Mouse (Mus musculus) neural tube, embryonic 12.5 days (tissue): ENCODE data around the gene Grm1. TPM values are rescaled to one million over a fixed set of nuclear protein-coding genes. Genes with fewer than 3 reads are reported as not detected.

ENCODE experiments used
- ATAC-seq: fragments of 200-750 bp; cut with Nextera tagmentation; 2 replicates; pipeline ENCODE4 v1.8.0; 2017; ENCODE audit warnings: low read depth, mild to moderate bottlenecking, moderate TSS enrichment, moderate library complexity; ENCODE audit not compliant: low FRiP score
- H3K27ac ChIP-seq: fragments of 300-500 bp; sonication (generic); 2 replicates; pipeline ENCODE4 v1.5.1; 2016
- H3K27me3 ChIP-seq: fragments of 300-500 bp; sonication (generic); replicated peaks from 2 replicates; pipeline ENCODE4 v1.6.1; 2016; ENCODE audit warnings: mild to moderate bottlenecking
- H3K36me3 ChIP-seq: fragments of 300-500 bp; sonication (generic); 2 replicates; pipeline ENCODE4 v1.6.1; 2016; ENCODE audit warnings: mild to moderate bottlenecking
- H3K4me1 ChIP-seq: fragments of 300-500 bp; sonication (generic); 2 replicates; pipeline ENCODE4 v1.6.1; 2016
- H3K4me2 ChIP-seq: fragments of 300-500 bp; sonication (generic); replicated peaks from 2 replicates; pipeline ENCODE4 v1.6.1; 2016; ENCODE audit warnings: mild to moderate bottlenecking
- H3K4me3 ChIP-seq: fragments of 300-500 bp; sonication (generic); 2 replicates; pipeline ENCODE4 v1.5.1; 2016
- H3K9ac ChIP-seq: fragments of 300-500 bp; sonication (generic); 2 replicates; pipeline ENCODE4 v1.6.1; 2016; ENCODE audit warnings: mild to moderate bottlenecking
- H3K9me3 ChIP-seq: fragments of 300-500 bp; sonication (generic); 2 replicates; pipeline ENCODE4 v1.6.1; 2016; ENCODE audit warnings: mild to moderate bottlenecking
- WGBS: fragments of 180-500 bp; shearing (Covaris S2); methylation state at CpG from one replicate; pipeline ENCODE4 v1.1.7; 2016; 5-methylcytosine and 5-hydroxymethylcytosine counted together
- polyA plus RNA-seq: library from polyadenylated mRNA; unstranded; fragments of >200 nt; fragmentation: Nextera tagmentation; extraction: Ambion mirVana; gene quantifications from 2 replicates; pipeline ENCODE4 v1.2.1, GENCODE M21; 2016

Gene Grm1
- polyA plus RNA-seq, 1 experiment from 2014 or later: 0.19 TPM

DNA sequence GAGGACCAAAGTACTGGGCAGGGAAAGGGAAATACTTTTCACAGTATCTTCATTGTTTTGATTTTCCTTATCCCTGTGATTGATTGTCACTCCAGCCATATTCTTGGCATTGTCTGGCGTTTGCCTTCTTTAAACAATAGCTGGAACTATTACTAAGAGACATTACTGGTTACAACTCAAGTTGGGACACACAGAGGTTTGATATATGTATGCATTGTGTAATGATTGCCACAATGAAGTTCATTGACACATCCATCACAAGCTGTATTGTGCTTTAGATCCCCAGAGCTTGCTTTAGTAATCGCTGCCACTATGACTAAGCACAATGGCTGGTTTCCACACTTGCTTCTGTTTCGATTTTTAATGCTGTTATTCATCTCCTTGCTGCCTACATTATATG, 341.4 kb downstream of the Grm1 start:
- Histone ChIP-seq H3K9ac (no peak overlapping the region), H3K4me3 (no peak overlapping the region), H3K4me2 (no peak overlapping the region), H3K36me3 (no peaks in the 10 kb centered on the region), H3K9me3 (no peaks in the 10 kb centered on the region), H3K27ac (no peak overlapping the region), H3K27me3 (no peaks in the 10 kb centered on the region), H3K4me1 (no peaks in the 10 kb centered on the region)
- 63% methylated on average over 3 of the region's 3 CpGs for WGBS
- no peak for ATAC-seq

DNA sequence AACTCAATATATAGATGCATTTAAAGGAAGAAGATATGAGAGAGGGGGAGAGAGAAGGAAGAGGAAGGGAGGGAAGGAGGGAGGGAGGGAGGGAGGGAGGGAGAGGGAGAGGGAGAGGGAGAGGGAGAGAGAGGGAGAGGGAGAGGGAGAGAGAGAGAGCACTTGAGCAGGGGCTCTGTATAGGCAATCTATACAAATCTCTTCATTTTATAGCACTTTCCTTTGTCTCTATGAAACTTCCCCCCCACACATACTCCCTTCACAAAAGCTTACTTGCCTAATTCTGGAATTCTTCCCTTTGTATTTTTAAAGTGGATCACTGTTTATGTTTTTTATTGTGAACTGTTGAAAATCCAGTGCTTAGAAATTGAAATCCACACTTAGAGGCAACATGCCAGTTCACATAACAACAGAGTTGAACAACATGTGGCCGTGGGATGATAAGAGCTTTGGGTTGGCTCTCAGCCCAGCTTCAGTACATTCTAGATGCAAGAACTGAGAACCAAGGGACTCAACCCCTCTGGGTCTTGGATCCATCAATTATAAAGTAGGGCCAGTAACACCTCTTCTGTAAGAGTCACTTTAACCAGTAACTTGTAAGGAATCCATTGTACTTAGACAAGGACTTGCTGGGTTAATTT, 345.0 kb downstream of the Grm1 start:
- H3K4me1 ChIP-seq: no peaks in the 10 kb centered on the region
- no peak overlapping the region for H3K27ac ChIP-seq
- H3K36me3 ChIP-seq: no peaks in the 10 kb centered on the region
- no peak overlapping the region for H3K4me3 ChIP-seq
- no peaks in the 10 kb centered on the region for H3K9me3 ChIP-seq
- H3K9ac ChIP-seq: no peak overlapping the region
- no peaks in the 10 kb centered on the region for H3K27me3 ChIP-seq
- WGBS: 84% methylated on average over 1 of the region's 1 CpGs
- ATAC-seq: no peak
- H3K4me2 ChIP-seq: no peak overlapping the region

GRCm38 (mm10) chr10:10734561-10734960, 347.6 kb downstream of the Grm1 start:
- no peak overlapping the region for H3K27ac ChIP-seq
- ATAC-seq: no peak
- no peaks in the 10 kb centered on the region for H3K36me3 ChIP-seq
- no peaks in the 10 kb centered on the region for H3K4me1 ChIP-seq
- H3K4me3 ChIP-seq: no peak overlapping the region
- H3K9me3 ChIP-seq: no peaks in the 10 kb centered on the region
- H3K4me2 ChIP-seq: no peak overlapping the region
- H3K9ac ChIP-seq: no peak overlapping the region
- no peaks in the 10 kb centered on the region for H3K27me3 ChIP-seq
- WGBS: 74% methylated on average over 5 of the region's 5 CpGs

- WGBS: 91% methylated on average over 5 of the region's 5 CpGs
- Histone ChIP-seq H3K9me3 (no peaks in the 10 kb centered on the region), H3K27me3 (no peaks in the 10 kb centered on the region), H3K4me3 (no peak overlapping the region), H3K9ac (no peak overlapping the region), H3K4me2 (no peak overlapping the region), H3K36me3 (no peaks in the 10 kb centered on the region), H3K27ac (no peak overlapping the region), H3K4me1 (no peaks in the 10 kb centered on the region)
- no peak for ATAC-seq
Observed at GRCm38 (mm10) chr10:10733092-10733491, 349.1 kb downstream of the Grm1 start.

DNA sequence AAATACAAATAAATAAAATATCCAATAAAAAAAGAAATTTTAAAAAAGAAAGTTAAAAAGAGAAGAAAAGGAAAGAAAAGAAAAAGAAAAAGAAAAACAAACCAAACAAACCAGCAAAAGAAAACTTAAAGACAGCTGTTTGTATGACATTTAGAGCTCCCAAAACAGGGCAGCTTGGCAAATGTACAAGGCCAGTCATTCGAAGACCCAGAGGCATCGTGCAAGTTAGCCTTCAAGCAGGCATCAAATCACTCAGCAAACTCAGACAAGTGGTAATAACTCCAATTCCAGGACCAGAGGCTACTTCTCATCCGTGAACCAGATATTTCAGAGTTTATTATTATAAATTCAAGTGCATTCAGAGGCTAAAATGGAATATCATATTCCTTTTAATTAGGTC, 355.7 kb downstream of the Grm1 start:
- H3K4me1 ChIP-seq: no peaks in the 10 kb centered on the region
- 89% methylated on average over 3 of the region's 3 CpGs for WGBS
- no peak for ATAC-seq
- H3K9ac ChIP-seq: no peak overlapping the region
- no peaks in the 10 kb centered on the region for H3K27me3 ChIP-seq
- no peak overlapping the region for H3K4me2 ChIP-seq
- H3K27ac ChIP-seq: no peak overlapping the region
- H3K9me3 ChIP-seq: no peaks in the 10 kb centered on the region
- H3K36me3 ChIP-seq: no peaks in the 10 kb centered on the region
- H3K4me3 ChIP-seq: no peak overlapping the region

- H3K4me3 ChIP-seq: no peak overlapping the region
- H3K27me3 ChIP-seq: no peaks in the 10 kb centered on the region
- no peaks in the 10 kb centered on the region for H3K9me3 ChIP-seq
- ATAC-seq: no peak
- H3K9ac ChIP-seq: no peak overlapping the region
- no peaks in the 10 kb centered on the region for H3K36me3 ChIP-seq
- no peak overlapping the region for H3K4me2 ChIP-seq
- H3K27ac ChIP-seq: no peak overlapping the region
- no peaks in the 10 kb centered on the region for H3K4me1 ChIP-seq
- WGBS: 76% methylated on average over 2 of the region's 2 CpGs
Observed at GRCm38 (mm10) chr10:10710837-10711236, 371.3 kb downstream of the Grm1 start.

DNA sequence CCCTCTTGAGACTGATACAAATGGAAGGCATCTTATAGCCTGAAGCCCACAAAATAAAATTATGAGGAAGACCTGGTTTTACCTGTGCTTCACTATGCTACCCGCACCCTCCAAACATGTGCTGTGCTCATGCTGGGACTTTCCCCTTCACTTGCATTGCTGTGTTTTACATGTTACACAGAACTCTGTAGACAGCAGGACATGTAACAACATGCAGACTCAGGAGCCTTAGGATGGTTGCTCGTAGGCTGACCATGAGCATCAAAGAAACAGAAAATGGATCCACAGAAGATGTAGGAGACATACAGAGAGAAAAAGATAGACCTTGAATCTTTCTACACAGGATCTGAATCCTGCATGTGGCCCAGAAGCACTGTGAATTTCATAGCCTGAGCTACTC, 371.8 kb downstream of the Grm1 start:
- Histone ChIP-seq H3K9me3 (no peaks in the 10 kb centered on the region), H3K27me3 (no peaks in the 10 kb centered on the region), H3K9ac (no peak overlapping the region), H3K36me3 (no peaks in the 10 kb centered on the region), H3K4me2 (no peak overlapping the region), H3K27ac (no peak overlapping the region), H3K4me1 (no peaks in the 10 kb centered on the region), H3K4me3 (no peak overlapping the region)
- no peak for ATAC-seq
- WGBS: 88% methylated on average over 2 of the region's 2 CpGs

DNA sequence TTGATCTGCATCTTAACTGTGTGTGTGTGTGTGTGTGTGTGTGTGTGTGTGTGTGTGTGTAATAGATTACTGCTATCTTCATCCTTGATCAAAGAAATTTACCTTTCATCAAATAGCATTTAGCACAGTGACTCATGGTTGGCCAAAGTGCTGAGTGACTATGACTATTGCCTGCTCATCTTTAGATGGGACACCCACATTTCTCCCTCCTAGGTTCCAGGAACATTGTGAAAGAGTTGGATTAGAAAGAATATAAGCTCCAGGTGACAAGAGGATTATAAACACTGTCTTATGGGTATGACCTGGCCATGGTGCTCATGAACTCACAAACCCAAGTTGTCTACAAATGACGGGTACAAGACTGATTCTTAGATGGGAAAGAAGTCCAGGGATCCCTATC, 374.1 kb downstream of the Grm1 start:
- Histone ChIP-seq H3K27me3 (no peaks in the 10 kb centered on the region), H3K9me3 (no peaks in the 10 kb centered on the region), H3K4me3 (no peak overlapping the region), H3K4me2 (no peak overlapping the region), H3K9ac (no peak overlapping the region), H3K36me3 (no peaks in the 10 kb centered on the region), H3K27ac (no peak overlapping the region), H3K4me1 (no peaks in the 10 kb centered on the region)
- ATAC-seq: no peak
- 84% methylated on average over 1 of the region's 1 CpGs for WGBS

- no peaks in the 10 kb centered on the region for H3K36me3 ChIP-seq
- H3K9me3 ChIP-seq: no peaks in the 10 kb centered on the region
- ATAC-seq: no peak
- WGBS: 82% methylated on average over 1 of the region's 1 CpGs
- H3K9ac ChIP-seq: no peak overlapping the region
- no peak overlapping the region for H3K4me2 ChIP-seq
- no peaks in the 10 kb centered on the region for H3K27me3 ChIP-seq
- no peaks in the 10 kb centered on the region for H3K4me1 ChIP-seq
- no peak overlapping the region for H3K4me3 ChIP-seq
- no peak overlapping the region for H3K27ac ChIP-seq
Observed at GRCm38 (mm10) chr10:10701326-10701725, 380.8 kb downstream of the Grm1 start.

DNA sequence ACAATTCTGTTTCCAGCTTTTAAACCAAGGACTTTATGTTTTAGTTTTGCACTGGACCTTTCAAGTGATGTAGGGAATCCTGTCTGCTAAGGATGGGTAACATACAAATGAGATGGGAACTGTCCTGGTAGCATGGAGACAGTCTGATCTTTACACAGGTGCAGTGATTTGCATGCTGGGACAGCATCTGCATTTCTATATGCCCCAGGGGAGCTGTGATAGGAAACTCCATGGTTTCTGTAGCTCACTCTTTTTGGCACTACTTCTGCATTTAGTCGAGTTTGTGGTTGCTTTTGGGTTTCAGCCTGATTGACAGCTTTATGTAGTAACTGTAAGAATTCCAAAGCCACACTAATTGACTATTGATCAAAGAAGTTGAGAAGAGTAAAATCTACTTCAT, 381.3 kb downstream of the Grm1 start:
- H3K4me2 ChIP-seq: no peak overlapping the region
- 69% methylated on average over 1 of the region's 1 CpGs for WGBS
- no peak overlapping the region for H3K9ac ChIP-seq
- no peak for ATAC-seq
- H3K4me1 ChIP-seq: no peaks in the 10 kb centered on the region
- no peaks in the 10 kb centered on the region for H3K27me3 ChIP-seq
- H3K36me3 ChIP-seq: no peaks in the 10 kb centered on the region
- H3K9me3 ChIP-seq: no peaks in the 10 kb centered on the region
- H3K4me3 ChIP-seq: no peak overlapping the region
- H3K27ac ChIP-seq: no peak overlapping the region

GRCm38 (mm10) chr10:10697497-10697896, 384.7 kb downstream of the Grm1 start:
- Histone ChIP-seq H3K4me2 (no peak overlapping the region), H3K9ac (no peak overlapping the region), H3K9me3 (no peaks in the 10 kb centered on the region), H3K27ac (no peak overlapping the region), H3K27me3 (no peaks in the 10 kb centered on the region), H3K36me3 (no peaks in the 10 kb centered on the region), H3K4me1 (no peaks in the 10 kb centered on the region), H3K4me3 (no peak overlapping the region)
- no peak for ATAC-seq
- 79% methylated on average over 6 of the region's 6 CpGs for WGBS

- H3K4me2 ChIP-seq: peak overlapping the region; percentile 95
- H3K9ac ChIP-seq: peak overlapping the region; percentile 53; the same call in 1 of the 2 replicates
- H3K27me3 ChIP-seq: peaks cover 8% of the 10 kb centered on the region; the same call in 1 of the 2 replicates
- H3K27ac ChIP-seq: no peak overlapping the region
- peak overlapping the region; percentile 41 for H3K4me3 ChIP-seq
- no peaks in the 10 kb centered on the region for H3K9me3 ChIP-seq
- H3K4me1 ChIP-seq: peaks cover 13% of the 10 kb centered on the region; the same call in 1 of the 2 replicates
- WGBS: 10% methylated on average over 11 of the region's 11 CpGs
- peak; percentile 43 for ATAC-seq
- no peaks in the 10 kb centered on the region for H3K36me3 ChIP-seq
Observed at GRCm38 (mm10) chr10:10689668-10690223, 392.4 kb downstream of the Grm1 start.
